Mouse (Mus musculus) brain, embryonic 18.5 days (tissue): ENCODE data around the gene Scnn1b.

Experiments
- DNase-seq: peaks from one replicate; pipeline ENCODE4 v3.0.0-alpha.2; 2012; ENCODE audit warnings: low read depth, low spot score

Scnn1b gene

GRCm38 (mm10) chr7:121864858-121865585, at the start of gene Scnn1b:
Gene Scnn1b, plus strand, starts transcription at chr7:121865038.
- DNase-seq: no peak

DNA sequence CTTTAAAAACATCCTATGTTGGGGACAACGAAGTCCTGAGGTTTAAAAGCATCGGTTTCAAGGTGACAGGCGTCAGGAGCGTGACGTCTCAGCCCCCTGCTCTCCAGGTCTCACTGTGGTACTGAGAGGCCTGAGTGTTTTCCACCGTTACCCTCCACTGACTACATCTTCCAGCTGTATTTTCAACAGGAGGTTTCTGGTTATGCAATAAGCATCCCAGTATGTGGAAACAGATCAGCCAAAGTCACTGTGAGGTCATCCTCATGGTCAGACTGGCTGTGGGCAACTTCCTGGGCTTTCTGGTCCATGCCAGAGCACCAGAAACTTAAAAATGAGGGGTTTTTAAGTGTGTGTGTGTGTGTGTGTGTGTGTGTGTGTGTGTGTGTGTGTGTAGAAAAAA, 43.2 kb upstream of the Scnn1b start:
- DNase-seq: no peak

GRCm38 (mm10) chr7:121828481-121828880, 36.4 kb upstream of the Scnn1b start:
- DNase-seq: no peak

DNA sequence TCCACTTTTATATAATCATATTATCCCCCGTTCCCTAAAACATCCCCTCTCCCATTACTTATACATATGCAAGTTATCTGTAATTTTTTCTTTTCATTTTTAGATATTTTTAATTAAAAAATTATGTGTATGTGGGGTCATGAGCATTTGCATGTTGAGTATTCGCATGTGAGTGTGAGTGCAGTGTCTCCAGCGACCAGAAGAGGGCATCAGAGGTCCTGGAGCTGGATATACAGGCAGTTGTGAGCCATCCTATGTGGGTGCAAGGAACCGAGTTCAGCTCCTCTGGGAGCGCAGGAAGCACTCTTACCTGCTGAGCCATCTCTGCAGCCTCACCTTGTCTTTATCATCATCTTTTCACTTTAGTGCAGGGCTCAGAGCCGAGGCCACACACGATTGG, 29.4 kb upstream of the Scnn1b start:
- no peak for DNase-seq

GRCm38 (mm10) chr7:121836827-121837226, 28.0 kb upstream of the Scnn1b start:
- DNase-seq: no peak

DNA sequence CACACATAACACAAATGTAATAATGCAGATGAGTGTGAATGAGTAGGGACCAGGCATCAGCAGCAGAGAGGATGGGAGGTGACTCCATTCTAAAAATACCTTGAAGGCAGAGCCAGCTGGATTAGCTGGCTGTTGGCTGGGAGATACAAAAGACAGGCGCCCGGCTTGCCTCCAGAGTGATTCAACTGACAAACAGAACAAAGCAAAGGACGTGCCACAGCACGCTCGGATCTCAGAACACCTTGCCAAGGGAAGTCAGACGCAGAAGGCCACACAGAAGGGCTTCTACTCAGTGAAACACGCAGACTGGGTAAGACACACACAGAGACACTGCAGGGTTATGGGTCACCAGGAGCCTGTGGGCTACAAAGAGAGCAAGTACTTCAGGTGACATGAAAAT, 24.0 kb upstream of the Scnn1b start:
- no peak for DNase-seq

GRCm38 (mm10) chr7:121842234-121842633, 22.6 kb upstream of the Scnn1b start:
- DNase-seq: no peak

GRCm38 (mm10) chr7:121845964-121846363, 18.9 kb upstream of the Scnn1b start:
- DNase-seq: no peak

GRCm38 (mm10) chr7:121848537-121849168, 16.2 kb upstream of the Scnn1b start:
- DNase-seq: no peak

GRCm38 (mm10) chr7:121857177-121857884, 7.5 kb upstream of the Scnn1b start:
- DNase-seq: no peak

DNA sequence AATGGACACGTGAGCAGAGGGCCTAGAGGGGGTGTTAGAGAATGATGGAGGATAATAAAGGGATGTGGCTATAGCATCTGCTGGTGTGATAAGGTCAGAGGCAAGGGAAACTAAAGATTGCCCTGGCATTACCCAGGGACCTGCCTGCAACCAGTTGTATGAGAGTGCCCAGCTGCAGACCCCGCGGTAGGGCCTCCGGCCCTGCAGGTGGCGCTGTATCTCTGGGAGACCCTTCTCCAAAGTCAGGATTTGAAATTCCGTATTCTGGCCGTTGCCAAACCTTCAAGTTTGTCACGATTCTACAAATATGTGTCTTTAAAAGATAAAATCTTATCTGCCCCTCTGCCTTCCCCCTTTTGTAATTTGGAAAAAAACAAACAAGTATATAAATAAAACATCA, 5.9 kb upstream of the Scnn1b start:
- no peak for DNase-seq

- DNase-seq: no peak
Measured at GRCm38 (mm10) chr7:121871631-121872030, 6.8 kb downstream of the Scnn1b start.

GRCm38 (mm10) chr7:121873998-121874397, 9.2 kb downstream of the Scnn1b start:
- DNase-seq: no peak

DNA sequence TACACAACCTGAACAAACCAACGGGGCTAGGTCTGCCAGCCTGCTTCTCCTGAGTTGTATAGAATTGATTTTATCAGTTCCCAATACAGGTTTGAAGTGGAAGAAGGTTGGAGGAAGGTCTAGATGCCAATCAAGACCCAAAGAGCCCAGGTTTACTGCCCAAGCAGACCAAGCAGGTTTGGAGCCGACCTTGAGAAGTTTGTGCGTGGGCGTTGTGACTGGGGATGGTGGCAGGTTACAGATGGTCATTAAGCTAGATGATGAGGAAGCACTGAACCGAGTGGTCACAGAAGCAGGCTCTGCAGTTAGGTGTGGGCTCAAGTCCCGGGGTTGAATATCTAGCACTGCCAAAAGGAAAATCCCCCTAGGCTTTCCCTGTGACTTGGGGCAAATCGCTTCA, 9.9 kb downstream of the Scnn1b start:
- no peak for DNase-seq

- DNase-seq: no peak
Measured at GRCm38 (mm10) chr7:121880246-121880645, 15.4 kb downstream of the Scnn1b start.

DNA sequence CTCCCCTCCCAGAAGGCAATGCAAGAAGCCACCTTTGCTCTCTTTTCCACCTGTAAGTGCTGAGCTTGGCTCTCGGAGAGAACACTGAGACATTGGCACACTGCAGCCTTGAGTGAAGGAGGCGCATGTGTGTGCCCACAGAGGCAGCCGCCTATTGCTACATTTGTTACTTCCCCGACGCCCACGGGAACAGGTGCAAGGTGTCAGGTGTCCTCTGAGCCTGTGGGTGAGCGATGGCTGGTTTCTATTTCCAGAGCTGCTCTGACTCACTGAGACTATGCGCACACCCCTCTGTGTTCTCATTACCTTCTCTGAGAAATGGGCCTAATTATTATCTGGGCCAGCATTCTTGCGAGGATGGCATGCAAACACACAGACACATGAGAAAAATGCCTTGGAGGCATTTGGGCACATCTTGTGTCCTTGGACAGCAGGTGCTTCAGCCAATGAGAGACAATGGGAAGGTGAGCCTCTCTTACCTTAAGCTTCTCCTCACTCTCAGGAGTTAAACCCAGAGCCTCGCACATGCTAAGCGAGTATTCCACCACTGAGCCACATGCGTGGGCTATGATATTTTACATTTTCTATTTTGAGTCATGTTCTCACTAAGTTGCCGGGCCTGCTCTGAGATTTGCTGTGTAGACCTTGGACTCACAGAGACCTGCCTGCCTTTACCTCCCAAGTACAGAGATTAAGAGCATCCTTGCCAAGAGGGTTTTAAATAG, 26.0 kb downstream of the Scnn1b start:
- DNase-seq: no peak

- DNase-seq: no peak
Measured at GRCm38 (mm10) chr7:121896689-121897088, 31.9 kb downstream of the Scnn1b start.

DNA sequence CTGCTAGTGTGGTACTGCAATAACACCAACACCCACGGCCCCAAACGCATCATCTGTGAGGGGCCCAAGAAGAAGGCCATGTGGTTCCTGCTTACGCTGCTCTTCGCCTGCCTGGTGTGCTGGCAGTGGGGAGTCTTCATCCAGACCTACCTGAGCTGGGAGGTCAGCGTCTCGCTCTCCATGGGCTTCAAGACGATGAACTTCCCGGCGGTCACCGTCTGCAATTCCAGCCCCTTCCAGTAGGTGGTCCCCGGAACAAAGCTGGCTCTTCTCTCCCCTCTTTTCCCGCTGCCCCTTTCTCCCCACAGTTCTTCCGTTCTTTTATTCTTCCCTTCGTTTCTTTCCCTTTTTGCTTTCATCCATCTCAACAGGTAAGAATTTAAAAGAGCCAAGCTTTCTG, 34.5 kb downstream of the Scnn1b start:
- no peak for DNase-seq

- DNase-seq: no peak
Measured at GRCm38 (mm10) chr7:121899940-121900339, 35.1 kb downstream of the Scnn1b start.

DNA sequence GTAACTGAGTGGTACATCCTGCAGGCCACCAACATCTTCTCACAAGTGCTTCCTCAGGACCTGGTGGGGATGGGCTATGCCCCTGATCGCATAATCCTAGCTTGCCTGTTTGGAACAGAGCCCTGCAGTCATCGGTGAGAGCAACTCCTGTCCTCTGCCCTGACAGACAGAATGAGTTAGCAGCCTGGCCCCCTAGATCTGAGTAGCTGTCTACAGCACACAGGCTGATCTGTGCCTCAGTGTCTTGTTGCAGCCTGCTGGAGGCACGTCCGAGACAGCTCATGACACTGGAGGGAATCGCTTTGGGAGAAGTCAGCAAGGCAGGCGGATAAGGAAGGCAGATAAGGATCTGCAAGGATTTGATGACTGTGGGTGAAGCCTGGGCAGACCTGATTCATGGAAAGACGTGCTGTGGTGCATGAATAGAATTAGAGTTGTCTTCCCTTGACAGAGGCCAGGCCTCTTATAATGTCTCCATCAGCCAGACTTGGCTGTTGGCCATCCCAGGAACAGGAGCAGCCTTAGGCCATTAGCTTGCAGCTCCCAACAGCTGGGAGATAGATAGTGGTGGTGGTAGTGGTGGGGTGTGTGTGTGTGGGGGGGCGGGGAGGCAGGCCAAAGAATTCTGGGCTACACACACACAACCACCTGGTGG, 38.0 kb downstream of the Scnn1b start:
- no peak for DNase-seq

GRCm38 (mm10) chr7:121906879-121907278, 42.0 kb downstream of the Scnn1b start:
- no peak for DNase-seq

DNA sequence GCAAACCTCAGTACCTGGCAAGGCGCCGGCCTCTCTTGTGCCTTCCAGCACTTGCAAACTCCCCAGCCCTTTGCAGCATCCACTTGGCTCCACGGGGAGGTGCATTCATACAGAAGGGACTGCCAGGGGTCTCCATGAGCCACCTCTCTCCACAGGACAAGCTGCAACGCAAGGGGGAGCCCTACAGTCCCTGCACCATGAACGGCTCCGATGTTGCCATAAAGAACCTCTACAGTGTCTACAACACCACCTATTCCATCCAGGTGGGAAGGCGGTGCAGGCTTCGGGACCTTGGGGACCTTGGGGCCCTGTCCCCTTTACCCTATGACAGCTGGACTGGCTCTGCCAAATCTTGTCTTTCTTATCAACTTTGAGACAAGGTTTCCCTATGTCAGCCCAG, 47.4 kb downstream of the Scnn1b start:
- no peak for DNase-seq
